Mouse (Mus musculus) 3134 (cell line): ENCODE results near the gene Zfp976.
"Not testable (repeated sequence)": the region's sequence is repeated elsewhere in the genome, so short reads cannot be mapped to it uniquely, and the experiment has no call there.

Experiments used
- DNase-seq: peaks from one replicate; pipeline ENCODE4 v3.0.0-alpha.2; 2011; ENCODE audit warnings: low spot score; ENCODE audit not compliant: insufficient read length; ENCODE audit errors: extremely low read depth

Gene Zfp976

GRCm38 (mm10) chr7:42642152-42643115 is at the start of gene Zfp976:
Gene Zfp976, minus strand, starts transcription at chr7:42642588.
- peak; percentile 68 for DNase-seq

GRCm38 (mm10) chr7:42680081-42680480 is 37.7 kb upstream of the Zfp976 start:
- not testable (repeated sequence) for DNase-seq

- DNase-seq, result not testable (repeated sequence)
These were observed 37.3 kb upstream of the Zfp976 start for GRCm38 (mm10) chr7:42679646-42680045.

- not testable (repeated sequence) for DNase-seq
These were observed 17.8 kb upstream of the Zfp976 start for GRCm38 (mm10) chr7:42660140-42660539.

- DNase-seq, result not testable (repeated sequence)
These were observed 12.8 kb upstream of the Zfp976 start for GRCm38 (mm10) chr7:42655211-42655610.

GRCm38 (mm10) chr7:42643120-42643620 is 782 bp upstream of the Zfp976 start:
- not testable (repeated sequence) for DNase-seq

- not testable (repeated sequence) for DNase-seq
These were observed 11.4 kb downstream of the Zfp976 start for GRCm38 (mm10) chr7:42631031-42631430.

GRCm38 (mm10) chr7:42595666-42596065 is 46.7 kb downstream of the Zfp976 start:
- not testable (repeated sequence) for DNase-seq

GRCm38 (mm10) chr7:42592413-42592812 is 50.0 kb downstream of the Zfp976 start, which contains the start of gene Zfp977:
Gene Zfp977, minus strand, starts transcription at chr7:42592547.
- DNase-seq, result peak; percentile 3

GRCm38 (mm10) chr7:42591311-42591710 is 51.1 kb downstream of the Zfp976 start:
- not testable (repeated sequence) for DNase-seq

- DNase-seq, result no peak
These were observed 63.9 kb downstream of the Zfp976 start, which contains the start of gene Gm21028 for GRCm38 (mm10) chr7:42578488-42578887. Gene Gm21028, minus strand, starts transcription at chr7:42578588.
